Mouse (Mus musculus) heart, adult 18-20 months (tissue): Measurements from ENCODE around the gene Gm49337. TPM values are rescaled to one million over a fixed set of nuclear protein-coding genes. Genes with fewer than 3 reads are reported as not detected.

Experiments used
- DNase-seq, 2 experiments: peaks; one replicate each; pipeline ENCODE4 v3.0.0; 2021 to 2022; ENCODE audit warnings: mixed read lengths in 1 of 2
- total RNA-seq, 2 experiments: library from RNA; stranded (reverse); gene quantifications; 2 replicates each; pipeline ENCODE4 v1.2.3; 2021

Gm49337 gene
- total RNA-seq, 2 experiments from 2014 or later: not detected

- no peak for DNase-seq
Measured at GRCm38 (mm10) chr4:116162142-116162541, 11.0 kb upstream of the Gm49337 start.

GRCm38 (mm10) chr4:116164759-116165554 is 8.2 kb upstream of the Gm49337 start:
- no peak for DNase-seq

GRCm38 (mm10) chr4:116165708-116166407 is 7.3 kb upstream of the Gm49337 start:
- no peak for DNase-seq

DNA sequence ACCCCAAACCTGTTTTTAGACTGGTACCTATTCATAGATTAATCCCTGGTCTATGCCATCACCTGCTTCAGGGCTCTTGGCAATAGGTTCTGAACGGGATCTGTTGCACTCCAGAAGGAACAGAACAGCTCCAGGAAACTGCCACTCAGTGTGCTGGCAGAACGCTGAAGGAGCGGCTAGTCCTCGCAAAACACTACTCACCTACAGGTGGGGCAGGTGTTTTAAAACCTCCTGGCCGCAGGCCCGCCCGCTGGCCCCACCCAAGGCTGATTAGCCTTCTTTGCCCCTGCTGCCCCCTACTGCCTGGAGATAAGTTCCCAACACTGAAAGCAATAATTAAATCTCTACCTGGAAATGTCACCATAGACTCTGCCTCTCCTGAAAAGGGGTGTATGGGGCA is 5.8 kb upstream of the Gm49337 start, which contains the start of gene Tspan1:
TSS of gene Tspan1 (minus strand) at position 198 of the 400 bp plus-strand sequence.
- no peak for DNase-seq

DNA sequence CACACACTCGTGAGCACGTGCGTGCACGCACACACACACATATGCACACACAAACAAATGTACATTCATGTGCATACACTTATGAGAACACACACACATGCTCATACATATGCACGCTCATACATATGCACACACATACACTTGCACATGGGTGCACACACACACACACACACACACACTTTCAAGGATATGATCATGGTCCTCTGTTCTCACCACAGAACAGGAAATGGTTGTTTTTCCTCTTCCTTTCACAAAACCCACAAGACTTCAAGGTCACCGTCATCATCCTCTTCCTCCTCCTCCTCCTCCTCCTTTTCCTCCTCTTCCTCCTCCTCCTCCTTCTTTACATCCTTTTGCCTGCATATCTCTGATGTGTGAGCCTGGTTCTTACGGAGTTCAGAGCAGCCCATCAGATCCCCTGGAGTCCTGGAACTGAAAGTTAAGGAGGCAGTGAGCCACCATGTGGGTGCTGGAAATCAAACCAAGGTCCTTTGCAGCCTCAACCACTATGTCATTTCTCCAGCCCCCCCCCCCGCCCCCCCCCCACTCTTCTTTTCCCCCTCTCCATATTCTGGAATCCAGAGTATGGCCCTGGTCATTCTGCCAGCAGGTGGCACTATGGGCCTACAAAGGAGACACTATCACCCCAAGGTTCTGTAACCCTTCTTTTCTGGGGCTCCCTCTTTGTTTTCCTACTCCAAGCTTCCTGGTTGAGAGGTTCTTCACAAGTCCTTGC is 4.4 kb upstream of the Gm49337 start:
- DNase-seq: peak; percentile 72 to 91

- no peak for DNase-seq
Measured at GRCm38 (mm10) chr4:116169353-116169672, 3.9 kb upstream of the Gm49337 start.

DNA sequence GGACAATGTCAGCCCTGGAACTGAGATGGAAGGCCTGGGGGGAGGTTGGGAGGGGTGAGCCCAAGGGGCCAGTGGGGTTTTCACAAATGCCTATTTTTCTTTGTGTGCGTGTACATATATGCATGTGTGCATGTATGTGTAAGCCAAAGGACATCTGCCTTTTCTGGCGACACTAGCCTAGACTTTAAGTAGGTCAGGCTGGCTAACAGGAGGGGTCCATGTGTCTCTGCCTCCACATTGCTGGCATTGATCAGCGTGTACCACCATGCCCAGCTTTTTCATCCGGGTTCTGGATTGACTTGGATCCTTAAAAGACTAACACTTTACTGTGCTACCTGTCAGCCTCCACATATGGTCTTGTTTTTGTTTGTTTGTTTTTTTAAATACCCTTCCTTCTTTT is 568 bp downstream of the Gm49337 start:
- no peak for DNase-seq

DNA sequence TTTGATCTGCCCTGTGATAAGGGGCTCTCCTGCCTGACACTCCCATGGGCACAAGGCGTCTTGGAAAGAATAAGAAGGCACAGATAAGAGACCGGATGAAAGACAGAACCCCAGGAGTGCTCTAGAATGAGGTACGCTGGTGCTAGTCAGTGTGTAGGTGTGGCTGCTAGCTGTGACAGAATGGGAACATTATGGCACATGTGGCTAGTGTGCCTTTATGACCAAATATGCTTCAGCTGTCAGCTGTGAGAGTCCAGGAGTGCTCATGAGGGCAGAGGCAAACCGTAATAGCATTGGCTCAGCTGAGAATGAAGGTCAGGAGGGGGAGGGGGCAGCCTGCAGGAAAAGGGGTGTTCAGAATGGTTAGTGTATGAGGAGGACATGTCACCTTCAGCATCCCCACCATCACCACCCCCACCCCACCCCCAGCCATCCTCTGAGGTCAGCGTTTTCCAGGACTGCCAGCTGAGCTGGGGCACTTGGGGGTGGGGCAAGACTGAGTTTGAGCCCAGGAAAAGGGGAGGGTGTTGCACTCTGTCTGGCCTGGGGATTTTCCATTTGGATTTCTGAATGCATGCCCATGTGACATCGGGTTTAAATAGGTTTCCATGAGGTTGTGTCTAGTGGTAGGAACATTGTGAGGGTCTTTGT is 1.4 kb downstream of the Gm49337 start:
- DNase-seq: peak; percentile 19 to 36

DNA sequence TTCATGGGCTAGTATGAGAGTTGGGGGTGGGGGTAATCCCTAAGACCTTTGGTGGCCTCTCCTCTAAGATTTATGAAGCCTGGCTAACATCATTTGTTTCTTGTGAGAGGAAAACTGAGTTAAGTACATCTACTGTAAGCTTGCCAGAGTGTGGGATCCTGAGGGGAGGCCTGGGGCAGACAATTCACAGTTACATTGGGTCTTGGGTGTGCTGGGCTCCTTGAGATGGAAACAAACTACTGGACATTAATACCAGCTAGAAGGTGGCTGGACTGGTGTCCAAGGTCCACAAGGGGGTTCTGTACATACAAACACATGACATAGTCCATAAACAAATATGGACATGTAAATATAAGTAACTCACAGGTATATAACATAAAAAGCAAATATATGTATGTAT is 2.0 kb downstream of the Gm49337 start:
- no peak for DNase-seq

- DNase-seq: peak in 1 of 2 experiments; percentile 33
Measured at GRCm38 (mm10) chr4:116175711-116176542, 2.7 kb downstream of the Gm49337 start.

DNA sequence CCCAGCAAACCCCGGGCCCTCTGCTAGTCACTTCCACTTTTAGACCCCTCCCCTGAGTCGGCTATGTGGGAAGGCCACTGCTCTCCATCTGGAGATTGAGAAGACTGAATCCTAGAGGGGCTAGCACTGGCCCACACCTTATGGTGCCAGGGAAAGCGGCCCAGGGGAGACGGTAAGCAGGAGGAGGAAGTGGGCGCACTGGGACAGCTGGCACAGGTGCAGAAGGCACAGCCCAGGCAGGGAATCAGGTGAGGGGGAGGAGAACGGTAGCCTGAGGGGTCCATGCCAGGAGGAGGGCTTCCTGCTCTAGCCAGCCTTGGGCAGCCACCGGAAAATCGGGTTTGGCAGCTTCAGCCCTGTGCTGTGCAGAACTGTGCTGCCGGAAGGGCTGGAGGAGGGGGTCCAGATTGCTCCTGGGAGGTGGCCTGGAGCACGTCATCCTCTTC is 3.4 kb downstream of the Gm49337 start:
- peak; percentile 65 to 82 for DNase-seq

DNA sequence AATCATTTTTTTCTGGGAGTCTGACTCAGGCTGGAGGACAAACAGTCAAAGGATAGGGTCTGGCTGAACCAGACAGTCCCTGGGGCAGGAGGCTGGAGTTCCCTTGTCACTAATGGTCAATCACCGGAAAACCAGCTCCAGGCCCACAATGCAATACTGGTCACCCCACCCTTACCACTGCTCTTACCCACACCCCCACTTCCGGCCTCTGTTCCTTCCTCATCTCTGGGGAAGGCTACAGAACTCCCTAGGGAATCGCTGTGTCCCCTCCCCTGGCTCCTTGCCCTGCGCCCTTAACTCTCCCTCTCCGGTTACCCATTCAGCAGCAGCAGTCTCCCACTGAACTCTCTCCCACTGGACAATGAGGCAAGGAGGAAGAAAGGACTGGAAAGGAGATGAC is 4.0 kb downstream of the Gm49337 start:
- DNase-seq: peak; percentile 88 to 94

GRCm38 (mm10) chr4:116182079-116182478 is 8.9 kb downstream of the Gm49337 start:
- DNase-seq: no peak

DNA sequence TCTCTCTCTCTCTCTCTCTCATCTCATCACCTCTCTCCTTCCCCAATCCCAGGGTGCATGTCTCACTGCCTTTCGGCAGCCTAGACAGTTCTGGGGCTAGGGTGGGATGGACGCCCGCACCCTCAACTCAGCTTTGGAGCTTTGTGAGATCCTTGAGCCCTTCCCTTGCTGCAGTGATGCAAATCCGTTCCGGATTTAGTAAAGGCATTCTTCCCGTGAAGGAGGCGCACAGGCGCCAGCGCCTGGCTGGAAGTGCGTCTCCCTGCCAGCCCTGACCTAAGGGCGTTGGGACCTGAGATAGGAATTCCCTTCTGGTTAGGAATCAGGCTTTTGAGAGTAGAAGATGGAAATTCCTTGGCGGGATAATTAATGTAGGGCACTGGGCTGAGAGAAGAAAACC is 9.6 kb downstream of the Gm49337 start:
- DNase-seq: peak; percentile 50 to 58

- DNase-seq: no peak
Measured at GRCm38 (mm10) chr4:116185083-116185482, 11.9 kb downstream of the Gm49337 start.

- peak in 1 of 2 experiments; percentile 26 for DNase-seq
Measured at GRCm38 (mm10) chr4:116192286-116192835, 19.2 kb downstream of the Gm49337 start.

DNA sequence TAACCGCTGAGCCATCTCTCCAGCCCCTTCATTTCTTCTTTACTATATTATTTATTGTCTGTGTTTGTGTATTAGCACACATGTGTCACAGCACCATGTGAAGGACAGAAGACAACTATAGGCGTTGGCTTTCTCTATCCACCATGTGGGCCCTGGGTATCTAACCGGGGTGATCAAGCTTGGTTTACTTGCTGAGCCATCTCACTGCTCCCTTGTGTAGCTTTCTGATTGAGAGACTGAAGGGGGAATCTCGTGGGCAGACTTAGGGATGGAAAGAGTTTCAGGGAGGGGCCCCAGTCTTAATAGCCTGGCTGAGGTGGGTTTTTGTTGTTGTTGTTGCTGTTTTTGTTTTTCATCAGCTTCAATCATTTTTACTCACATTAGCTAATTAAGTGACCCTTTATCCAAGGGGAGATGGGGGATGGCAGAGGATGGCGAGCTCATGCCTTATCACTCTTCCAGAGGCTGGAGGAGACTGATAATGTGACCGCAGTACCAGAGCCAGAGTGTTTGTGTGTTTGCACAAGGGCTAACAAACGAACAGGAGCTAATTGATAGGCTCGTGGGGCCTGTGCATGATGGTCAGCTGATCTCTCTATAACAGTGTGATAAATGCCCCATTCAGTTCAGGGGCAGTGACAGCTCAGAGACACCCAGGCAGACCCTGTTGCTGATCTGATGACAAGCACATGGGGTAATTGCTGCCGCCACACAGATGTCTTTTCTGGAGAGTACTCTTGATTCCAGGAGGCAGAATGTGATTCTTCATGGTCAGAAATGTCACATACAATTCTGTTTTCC is 20.6 kb downstream of the Gm49337 start:
- no peak for DNase-seq

DNA sequence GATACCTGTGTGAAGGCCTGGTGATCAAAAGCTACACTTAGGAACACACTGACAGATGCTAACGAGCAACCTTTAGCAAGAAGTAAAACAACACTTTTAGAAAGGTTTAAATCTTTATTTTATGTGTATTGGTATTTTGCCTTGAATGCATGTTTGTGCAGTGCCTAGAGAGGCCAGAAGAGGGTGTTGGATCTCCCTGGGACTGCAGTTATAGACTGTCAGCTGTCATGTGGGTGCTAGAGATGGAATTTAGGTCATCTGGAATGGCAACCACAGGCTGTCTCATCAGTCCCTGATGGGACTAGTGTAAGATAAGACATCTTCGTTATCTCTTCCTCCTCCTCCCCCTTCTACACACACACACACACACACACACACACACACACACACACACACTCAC is 25.2 kb downstream of the Gm49337 start:
- no peak for DNase-seq

DNA sequence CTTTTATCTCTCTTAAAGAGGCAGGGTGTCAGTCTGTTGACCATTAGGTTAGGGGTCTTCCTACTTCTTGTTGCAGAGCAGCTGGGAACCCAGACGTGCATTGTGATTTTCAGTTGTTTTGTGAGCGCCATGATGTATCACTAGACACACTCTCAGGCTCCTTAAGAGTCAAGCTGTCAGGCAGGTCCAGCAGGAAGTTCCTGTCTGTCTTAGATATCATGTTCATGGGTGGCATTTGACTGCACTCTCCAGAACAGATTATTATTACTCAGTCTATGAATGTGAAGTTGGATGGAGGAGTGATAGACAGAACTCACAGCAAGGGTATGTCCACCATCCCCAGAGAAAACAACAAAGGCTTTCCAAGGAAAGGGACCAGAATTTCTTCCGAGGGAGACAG is 31.2 kb downstream of the Gm49337 start:
- no peak for DNase-seq

DNA sequence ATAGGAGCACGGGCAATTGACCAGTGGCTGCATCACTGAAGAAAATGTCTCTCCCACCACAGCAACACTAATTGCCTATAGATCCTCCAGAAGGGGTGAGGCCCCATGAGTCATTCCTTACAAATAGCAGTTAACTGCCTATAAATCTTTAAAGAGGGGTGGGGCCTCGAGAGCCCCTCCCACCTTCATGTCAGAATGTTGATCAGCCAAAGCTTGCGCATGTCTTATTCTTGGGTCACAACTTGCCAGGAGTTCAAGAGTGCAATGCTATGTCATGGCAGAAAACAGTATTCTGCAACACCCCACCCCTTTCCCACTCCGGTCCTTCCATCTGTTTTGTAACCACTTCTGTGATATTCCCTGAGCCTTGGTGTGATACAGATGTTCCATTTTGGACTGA is 33.3 kb downstream of the Gm49337 start:
- no peak for DNase-seq
